Mouse (Mus musculus) embryonic facial prominence, embryonic 14.5 days (tissue): ENCODE measurements at regions not wholly inside any gene's neighbourhood (a gene's known extent, or its start where the extent isn't known, plus 50 kb on each side); places are given as distances from the start of the nearest gene placed in this dataset.
A peak's percentile ranks its signal among the peaks of the same experiment; 100 is the strongest.

ENCODE experiments used
- ATAC-seq: fragments of 200-750 bp; cut with Nextera tagmentation; 2 replicates; pipeline ENCODE4 v1.8.0; 2017; ENCODE audit warnings: low read depth, moderate number of reproducible peaks, moderate TSS enrichment
- DNase-seq: peaks from one replicate; pipeline ENCODE4 v3.0.0-alpha.2; 2015; ENCODE audit warnings: low spot score
- H3K27ac ChIP-seq: fragments of 300-500 bp; sonication (generic); replicated peaks from 2 replicates; pipeline ENCODE4 v1.5.1; 2014; ENCODE audit warnings: low read depth, mild to moderate bottlenecking, low read length, moderate library complexity
- H3K27me3 ChIP-seq: fragments of 300-500 bp; sonication (generic); replicated peaks from 2 replicates; pipeline ENCODE4 v1.6.1; 2014; ENCODE audit warnings: low read length; ENCODE audit not compliant: control insufficient read depth, insufficient read depth
- H3K36me3 ChIP-seq: fragments of 300-500 bp; sonication (generic); 2 replicates; pipeline ENCODE4 v1.6.1; 2014; ENCODE audit warnings: low read length, mixed read lengths; ENCODE audit not compliant: control insufficient read depth, insufficient read depth
- H3K4me1 ChIP-seq: fragments of 300-500 bp; sonication (generic); 2 replicates; pipeline ENCODE4 v1.6.1; 2014; ENCODE audit warnings: antibody characterized with exemption, low read length; ENCODE audit not compliant: control insufficient read depth, insufficient read depth
- H3K4me2 ChIP-seq: fragments of 300-500 bp; sonication (generic); 2 replicates; pipeline ENCODE4 v1.6.1; 2014; ENCODE audit warnings: low read depth, mild to moderate bottlenecking, low read length, moderate library complexity, mixed read lengths
- H3K4me3 ChIP-seq: fragments of 300-500 bp; sonication (generic); 2 replicates; pipeline ENCODE4 v1.5.1; 2014; ENCODE audit warnings: low read depth, mild to moderate bottlenecking, low read length
- H3K9ac ChIP-seq: fragments of 300-500 bp; sonication (generic); 2 replicates; pipeline ENCODE4 v1.6.1; 2014; ENCODE audit warnings: low read depth, mild to moderate bottlenecking, low read length, moderate library complexity, mixed read lengths
- H3K9me3 ChIP-seq: fragments of 300-500 bp; sonication (generic); 2 replicates; pipeline ENCODE4 v1.6.1; 2016; ENCODE audit warnings: low read length; ENCODE audit not compliant: control insufficient read depth
- WGBS: fragments of 180-500 bp; shearing (Covaris S2); extraction: QIAGEN DNeasy Blood & Tissue Kit; methylation state at CpG from one replicate; pipeline ENCODE4 v1.1.7; 2014; 5-methylcytosine and 5-hydroxymethylcytosine counted together

- no peak overlapping the region for H3K27ac ChIP-seq
- no peaks in the 10 kb centered on the region for H3K27me3 ChIP-seq
- H3K9ac ChIP-seq: no peak overlapping the region
- no peak overlapping the region for H3K4me2 ChIP-seq
- DNase-seq: no peak
- H3K9me3 ChIP-seq: no peaks in the 10 kb centered on the region
- no peaks in the 10 kb centered on the region for H3K4me1 ChIP-seq
- no peak for ATAC-seq
- H3K36me3 ChIP-seq: no peaks in the 10 kb centered on the region
- WGBS: 64% methylated on average over 3 of the region's 3 CpGs
- H3K4me3 ChIP-seq: no peak overlapping the region
Measured at GRCm38 (mm10) chr1:69296816-69297215, 189.0 kb upstream of the Erbb4 start.

GRCm38 (mm10) chr1:69291329-69291728 is 183.5 kb upstream of the Erbb4 start:
- no peak overlapping the region for H3K9ac ChIP-seq
- WGBS: 76% methylated on average over 7 of the region's 7 CpGs
- no peak overlapping the region for H3K27ac ChIP-seq
- H3K4me3 ChIP-seq: no peak overlapping the region
- H3K4me2 ChIP-seq: no peak overlapping the region
- no peaks in the 10 kb centered on the region for H3K9me3 ChIP-seq
- no peak for DNase-seq
- no peaks in the 10 kb centered on the region for H3K4me1 ChIP-seq
- H3K27me3 ChIP-seq: no peaks in the 10 kb centered on the region
- ATAC-seq: no peak
- no peaks in the 10 kb centered on the region for H3K36me3 ChIP-seq

- Histone ChIP-seq H3K4me2 (no peak overlapping the region), H3K36me3 (no peaks in the 10 kb centered on the region), H3K9ac (no peak overlapping the region), H3K4me1 (no peaks in the 10 kb centered on the region), H3K27ac (no peak overlapping the region), H3K9me3 (no peaks in the 10 kb centered on the region), H3K27me3 (no peaks in the 10 kb centered on the region), H3K4me3 (no peak overlapping the region)
- no peak for ATAC-seq
- DNase-seq: peak; percentile 30
- 30% methylated on average over 3 of the region's 3 CpGs for WGBS
Measured at GRCm38 (mm10) chr1:69286374-69286773, 178.5 kb upstream of the Erbb4 start.

- Histone ChIP-seq H3K27ac (no peak overlapping the region), H3K9me3 (no peaks in the 10 kb centered on the region), H3K4me3 (no peak overlapping the region), H3K4me1 (no peaks in the 10 kb centered on the region), H3K4me2 (no peak overlapping the region), H3K36me3 (no peaks in the 10 kb centered on the region), H3K9ac (no peak overlapping the region), H3K27me3 (no peaks in the 10 kb centered on the region)
- DNase-seq: no peak
- ATAC-seq: no peak
- WGBS: 51% methylated on average over 4 of the region's 4 CpGs
Measured at GRCm38 (mm10) chr1:69277428-69277827, 169.6 kb upstream of the Erbb4 start.

- H3K27me3 ChIP-seq: no peaks in the 10 kb centered on the region
- 53% methylated on average over 5 of the region's 5 CpGs for WGBS
- H3K4me3 ChIP-seq: no peak overlapping the region
- no peak overlapping the region for H3K4me2 ChIP-seq
- peak; percentile 71; the same call in 1 of the 2 replicates for ATAC-seq
- DNase-seq: peak; percentile 60
- no peaks in the 10 kb centered on the region for H3K9me3 ChIP-seq
- H3K4me1 ChIP-seq: no peaks in the 10 kb centered on the region
- H3K36me3 ChIP-seq: no peaks in the 10 kb centered on the region
- H3K9ac ChIP-seq: no peak overlapping the region
- H3K27ac ChIP-seq: no peak overlapping the region
Measured at GRCm38 (mm10) chr1:69247691-69248090, 139.8 kb upstream of the Erbb4 start.

GRCm38 (mm10) chr1:69242289-69242909 is 134.5 kb upstream of the Erbb4 start:
- Histone ChIP-seq H3K4me2 (peak overlapping the region; percentile 51), H3K27ac (no peak overlapping the region), H3K9ac (peak overlapping the region; percentile 48), H3K9me3 (no peaks in the 10 kb centered on the region), H3K27me3 (no peaks in the 10 kb centered on the region), H3K36me3 (no peaks in the 10 kb centered on the region), H3K4me3 (peak overlapping the region; percentile 29), H3K4me1 (no peaks in the 10 kb centered on the region)
- DNase-seq (no peak), ATAC-seq (no peak)
- WGBS: 74% methylated on average over 3 of the region's 3 CpGs

- Histone ChIP-seq H3K9me3 (no peaks in the 10 kb centered on the region), H3K36me3 (no peaks in the 10 kb centered on the region), H3K27me3 (no peaks in the 10 kb centered on the region), H3K4me1 (no peaks in the 10 kb centered on the region), H3K4me2 (peak overlapping the region; percentile 51), H3K4me3 (peak overlapping the region; percentile 29), H3K9ac (peak overlapping the region; percentile 48), H3K27ac (no peak overlapping the region)
- ATAC-seq (peak; percentile 89), DNase-seq (peak; percentile 77)
- WGBS: 13% methylated on average over 11 of the region's 11 CpGs
Measured at GRCm38 (mm10) chr1:69241502-69242214, 133.8 kb upstream of the Erbb4 start.

- no peaks in the 10 kb centered on the region for H3K9me3 ChIP-seq
- no peaks in the 10 kb centered on the region for H3K4me1 ChIP-seq
- ATAC-seq (no peak), DNase-seq (no peak)
- no peak overlapping the region for H3K4me2 ChIP-seq
- H3K27ac ChIP-seq: no peak overlapping the region
- H3K4me3 ChIP-seq: no peak overlapping the region
- H3K36me3 ChIP-seq: no peaks in the 10 kb centered on the region
- H3K9ac ChIP-seq: no peak overlapping the region
- no peaks in the 10 kb centered on the region for H3K27me3 ChIP-seq
Measured at GRCm38 (mm10) chr1:69227864-69228263, 120.0 kb upstream of the Erbb4 start.
